Mouse (Mus musculus) spleen, adult 2 months (tissue): ENCODE data around the gene Ccdc63.

ENCODE experiments used
- CTCF ChIP-seq: fragments of 200-500 bp; IDR thresholded peaks from 2 replicates; pipeline ENCODE4 v1.5.1; 2011; ENCODE audit warnings: mild to moderate bottlenecking, inconsistent platforms; ENCODE audit not compliant: insufficient read depth, insufficient read length, insufficient replicate concordance; ENCODE audit errors: extremely low read depth
- POLR2A ChIP-seq: fragments of 200-500 bp; IDR thresholded peaks from 2 replicates; pipeline ENCODE4 v1.6.1; 2011; ENCODE audit warnings: low read depth, low read length, inconsistent platforms

GRCm38 (mm10) chr5:122138856-122139255 lies 1.8 kb downstream of the Ccdc63 start:
- no peak for TF ChIP-seq CTCF
- no peak for TF ChIP-seq POLR2A
